Mouse (Mus musculus) midbrain, embryonic 13.5 days (tissue): ENCODE measurements around the gene Olfr328. TPM values are rescaled to one million over a fixed set of nuclear protein-coding genes. Genes with fewer than 3 reads are reported as not detected.

Source experiments
- ATAC-seq: fragments of 200-750 bp; cut with Nextera tagmentation; 2 replicates; pipeline ENCODE4 v1.8.0; 2017; ENCODE audit warnings: mild to moderate bottlenecking, moderate TSS enrichment, moderate library complexity
- H3K27ac ChIP-seq: fragments of 300-500 bp; sonication (generic); 2 replicates; pipeline ENCODE4 v1.5.1; 2015; ENCODE audit warnings: inconsistent platforms, mild to moderate bottlenecking, moderate library complexity
- H3K27me3 ChIP-seq: fragments of 300-500 bp; sonication (generic); 2 replicates; pipeline ENCODE4 v1.6.1; 2015; ENCODE audit warnings: mild to moderate bottlenecking, inconsistent platforms
- H3K36me3 ChIP-seq: fragments of 300-500 bp; sonication (generic); 2 replicates; pipeline ENCODE4 v1.6.1; 2015; ENCODE audit warnings: mild to moderate bottlenecking, inconsistent platforms
- H3K4me1 ChIP-seq: fragments of 300-500 bp; sonication (generic); replicated peaks from 2 replicates; pipeline ENCODE4 v1.6.1; 2015; ENCODE audit warnings: inconsistent platforms
- H3K4me2 ChIP-seq: fragments of 300-500 bp; sonication (generic); replicated peaks from 2 replicates; pipeline ENCODE4 v1.6.1; 2015; ENCODE audit warnings: moderate library complexity, mild to moderate bottlenecking, inconsistent platforms
- H3K4me3 ChIP-seq: fragments of 300-500 bp; sonication (generic); replicated peaks from 2 replicates; pipeline ENCODE4 v1.5.1; 2015; ENCODE audit warnings: mild to moderate bottlenecking, inconsistent platforms
- H3K9ac ChIP-seq: fragments of 300-500 bp; sonication (generic); replicated peaks from 2 replicates; pipeline ENCODE4 v1.6.1; 2015; ENCODE audit warnings: mild to moderate bottlenecking, inconsistent platforms
- H3K9me3 ChIP-seq: fragments of 300-500 bp; sonication (generic); 2 replicates; pipeline ENCODE4 v1.6.1; 2016; ENCODE audit warnings: mild to moderate bottlenecking, inconsistent platforms
- WGBS: fragments of 180-500 bp; shearing (Covaris S2); methylation state at CpG from one replicate; pipeline ENCODE4 v1.1.7; 2015; 5-methylcytosine and 5-hydroxymethylcytosine counted together
- polyA plus RNA-seq: library from polyadenylated mRNA; unstranded; fragments of >200 nt; fragmentation: Nextera tagmentation; extraction: Ambion mirVana; gene quantifications from 2 replicates; pipeline ENCODE4 v1.2.1, GENCODE M21; 2015

The Olfr328 gene
- 0.07 TPM in 1 of 2 replicates, not detected in the other for polyA plus RNA-seq

DNA sequence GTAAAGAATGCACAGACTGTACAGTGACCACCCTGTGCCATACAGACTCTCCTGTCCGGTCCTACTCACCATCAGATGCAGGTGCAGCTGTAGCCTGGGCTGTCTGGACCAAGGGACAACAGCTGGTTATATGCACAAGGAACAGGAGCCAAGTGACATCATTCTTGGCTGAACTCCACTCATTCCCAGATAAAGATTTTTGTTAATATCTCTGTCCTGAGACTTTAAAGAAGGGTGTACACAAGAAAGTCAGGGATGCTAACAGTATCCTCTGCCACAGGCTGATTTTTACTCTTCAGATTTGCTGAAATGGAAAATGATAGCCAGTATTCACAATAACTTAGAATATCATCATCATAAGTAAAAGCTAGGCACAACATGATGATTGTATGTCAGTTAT, at the start of gene Olfr328:
Olfr328 (minus strand) TSS at position 101 of the 400 bp plus-strand sequence.
- Histone ChIP-seq H3K27ac (no peak within 1 kb of the TSS), H3K36me3 (no peaks in the 10 kb centered on the region), H3K4me3 (no peak within 1 kb of the TSS), H3K27me3 (no peaks in the 10 kb centered on the region), H3K4me1 (no peaks in the 10 kb centered on the region), H3K9ac (no peak within 1 kb of the TSS), H3K4me2 (no peak within 1 kb of the TSS), H3K9me3 (no peaks in the 10 kb centered on the region)
- no peak for ATAC-seq
- WGBS: 81% methylated on average over 1 of the region's 1 CpGs

- Histone ChIP-seq H3K36me3 (no peaks in the 10 kb centered on the region), H3K27ac (no peak overlapping the region), H3K4me1 (no peaks in the 10 kb centered on the region), H3K9ac (no peak overlapping the region), H3K4me2 (no peak overlapping the region), H3K9me3 (no peaks in the 10 kb centered on the region), H3K27me3 (no peaks in the 10 kb centered on the region), H3K4me3 (no peak overlapping the region)
- 92% methylated on average over 3 of the region's 3 CpGs for WGBS
- no peak for ATAC-seq
These were observed 49.8 kb upstream of the Olfr328 start for GRCm38 (mm10) chr11:58605228-58605627.

DNA sequence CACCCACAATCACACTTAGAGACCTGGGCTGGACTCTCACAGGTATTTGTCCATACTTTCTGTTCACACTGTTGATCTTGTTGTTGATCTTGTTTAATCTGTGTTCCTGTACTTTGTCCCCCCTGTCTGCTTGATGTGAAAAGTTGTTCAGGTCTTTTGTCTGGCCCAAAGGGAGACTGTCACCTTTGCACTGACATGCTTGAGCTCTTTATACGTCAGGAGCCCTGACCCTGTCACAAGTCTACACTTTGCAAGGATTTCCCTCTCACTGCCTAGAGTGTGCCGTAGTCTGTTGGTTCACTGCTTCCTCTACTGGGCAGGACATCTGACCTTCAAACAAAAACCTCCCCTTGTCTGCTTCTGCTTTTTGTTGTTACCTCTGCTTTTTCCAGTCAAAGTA, 49.3 kb upstream of the Olfr328 start:
- no peak overlapping the region for H3K4me3 ChIP-seq

DNA sequence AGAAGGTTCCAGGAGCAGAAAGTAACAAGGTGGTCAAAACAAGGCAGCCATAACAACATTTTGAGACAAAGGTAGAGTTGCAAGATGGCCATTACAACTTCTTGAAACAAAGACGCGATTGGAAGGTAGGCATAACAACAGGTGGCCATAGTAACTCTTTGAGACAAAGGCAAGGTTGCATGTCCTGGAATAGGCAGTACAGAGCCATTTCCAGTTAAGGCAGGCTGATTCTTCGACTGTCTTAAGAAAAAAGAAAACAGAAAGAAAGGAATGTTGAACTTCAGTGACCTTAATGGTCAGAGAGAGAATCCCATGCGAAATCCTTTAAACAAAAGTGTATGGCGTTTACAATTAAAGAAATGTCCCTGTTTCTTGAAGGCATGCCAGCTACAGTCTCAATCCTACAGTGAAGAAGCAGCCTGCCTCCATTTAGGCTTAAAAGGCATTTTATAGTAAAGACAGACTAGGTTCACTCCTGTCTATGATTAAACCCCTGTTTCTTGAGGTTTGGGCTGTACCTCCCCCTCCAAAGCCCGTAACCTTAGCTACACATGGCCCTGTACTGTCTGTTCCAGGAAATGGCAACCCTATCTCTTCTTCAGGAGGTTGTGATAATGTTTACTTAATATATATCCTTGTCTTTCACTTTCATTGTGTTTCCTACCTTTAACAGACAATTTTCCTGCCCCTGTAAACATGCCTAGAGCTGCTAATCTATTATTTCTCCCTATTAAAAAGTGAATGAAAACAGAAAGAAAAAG, 47.5 kb upstream of the Olfr328 start:
- no peak overlapping the region for H3K4me2 ChIP-seq
- no peak for ATAC-seq
- 81% methylated on average over 6 of the region's 6 CpGs for WGBS
- H3K4me1 ChIP-seq: no peaks in the 10 kb centered on the region
- no peaks in the 10 kb centered on the region for H3K9me3 ChIP-seq
- no peaks in the 10 kb centered on the region for H3K27me3 ChIP-seq
- H3K36me3 ChIP-seq: no peaks in the 10 kb centered on the region
- no peak overlapping the region for H3K4me3 ChIP-seq
- H3K27ac ChIP-seq: no peak overlapping the region
- no peak overlapping the region for H3K9ac ChIP-seq

More for the DNA sequence above, 49.3 kb upstream of the Olfr328 start:
- no peak overlapping the region for H3K9ac ChIP-seq
- 71% methylated on average over 2 of the region's 2 CpGs for whole genome bisulfite sequencing
- H3K9me3 ChIP-seq: no peaks in the 10 kb centered on the region
- ATAC-seq: no peak
- H3K27ac ChIP-seq: no peak overlapping the region
- H3K27me3 ChIP-seq: no peaks in the 10 kb centered on the region
- no peaks in the 10 kb centered on the region for H3K4me1 ChIP-seq
- no peaks in the 10 kb centered on the region for H3K36me3 ChIP-seq
- no peak overlapping the region for H3K4me2 ChIP-seq

DNA sequence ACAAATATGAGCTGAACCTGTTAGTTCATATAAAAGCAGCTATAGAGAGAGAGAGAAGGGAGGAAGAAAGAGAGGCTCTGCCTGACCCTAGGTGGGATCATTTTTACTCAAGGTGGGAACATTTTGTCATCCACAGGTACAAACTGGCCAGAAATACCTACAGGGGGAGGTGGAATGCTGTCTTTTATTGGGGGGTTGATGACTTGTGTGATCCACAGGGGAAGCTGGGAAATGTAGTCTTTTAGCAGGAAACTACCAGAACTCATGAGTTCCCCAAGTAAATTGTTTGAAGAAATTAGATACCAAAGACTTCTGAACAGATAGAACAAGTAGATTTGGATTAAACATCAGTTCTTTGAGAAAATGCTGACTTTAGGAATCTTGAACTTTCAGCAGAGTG, 46.6 kb upstream of the Olfr328 start:
- no peak overlapping the region for H3K27ac ChIP-seq
- H3K9ac ChIP-seq: no peak overlapping the region
- no peaks in the 10 kb centered on the region for H3K9me3 ChIP-seq
- no peaks in the 10 kb centered on the region for H3K27me3 ChIP-seq
- no peak for ATAC-seq
- no peak overlapping the region for H3K4me3 ChIP-seq
- no peak overlapping the region for H3K4me2 ChIP-seq
- no peaks in the 10 kb centered on the region for H3K36me3 ChIP-seq
- H3K4me1 ChIP-seq: no peaks in the 10 kb centered on the region

DNA sequence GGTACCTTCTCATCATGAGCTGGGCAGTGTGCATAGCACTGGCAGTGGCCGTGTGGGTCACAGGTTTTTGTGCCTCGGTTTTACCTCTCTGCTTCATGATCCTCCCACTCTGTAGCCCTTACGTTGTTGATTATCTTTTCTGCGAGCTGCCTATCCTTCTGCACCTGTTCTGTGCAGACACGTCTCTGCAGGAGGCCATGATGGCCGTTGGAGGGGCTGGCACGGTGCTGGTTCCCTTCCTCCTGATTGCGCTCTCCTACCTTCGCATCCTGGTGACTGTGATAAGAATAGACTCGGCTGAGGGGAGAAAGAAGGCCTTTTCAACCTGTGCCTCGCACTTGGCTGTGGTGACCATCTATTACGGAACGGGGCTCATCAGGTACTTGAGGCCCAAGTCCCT, 42.4 kb upstream of the Olfr328 start:
- Histone ChIP-seq H3K27me3 (no peaks in the 10 kb centered on the region), H3K27ac (no peak overlapping the region), H3K36me3 (no peaks in the 10 kb centered on the region), H3K4me3 (no peak overlapping the region), H3K9ac (no peak overlapping the region), H3K4me2 (no peak overlapping the region), H3K9me3 (no peaks in the 10 kb centered on the region), H3K4me1 (no peaks in the 10 kb centered on the region)
- ATAC-seq: no peak
- 90% methylated on average over 13 of the region's 13 CpGs for WGBS

GRCm38 (mm10) chr11:58594814-58595213, 39.4 kb upstream of the Olfr328 start, which contains the start of gene Olfr324:
Gene Olfr324, plus strand, starts transcription at chr11:58595114.
- ATAC-seq: no peak
- Histone ChIP-seq H3K4me1 (no peaks in the 10 kb centered on the region), H3K36me3 (no peaks in the 10 kb centered on the region), H3K27ac (no peak within 1 kb of the TSS), H3K4me2 (no peak within 1 kb of the TSS), H3K9me3 (no peaks in the 10 kb centered on the region), H3K4me3 (no peak within 1 kb of the TSS), H3K27me3 (no peaks in the 10 kb centered on the region), H3K9ac (no peak within 1 kb of the TSS)
- WGBS: 88% methylated on average over 6 of the region's 6 CpGs

GRCm38 (mm10) chr11:58588620-58589250, 33.3 kb upstream of the Olfr328 start:
- WGBS: 61% methylated on average over 3 of the region's 3 CpGs
- no peak overlapping the region for H3K27ac ChIP-seq
- no peak for ATAC-seq
- H3K9me3 ChIP-seq: no peaks in the 10 kb centered on the region
- no peaks in the 10 kb centered on the region for H3K36me3 ChIP-seq
- no peak overlapping the region for H3K4me3 ChIP-seq
- H3K9ac ChIP-seq: no peak overlapping the region
- H3K4me1 ChIP-seq: no peaks in the 10 kb centered on the region
- H3K4me2 ChIP-seq: no peak overlapping the region
- H3K27me3 ChIP-seq: no peaks in the 10 kb centered on the region

GRCm38 (mm10) chr11:58587898-58588348, 32.5 kb upstream of the Olfr328 start:
- H3K27me3 ChIP-seq: no peaks in the 10 kb centered on the region
- ATAC-seq: no peak
- no peaks in the 10 kb centered on the region for H3K4me1 ChIP-seq
- no peak overlapping the region for H3K27ac ChIP-seq
- H3K4me2 ChIP-seq: no peak overlapping the region
- no peaks in the 10 kb centered on the region for H3K36me3 ChIP-seq
- H3K9me3 ChIP-seq: no peaks in the 10 kb centered on the region
- WGBS: 77% methylated on average over 7 of the region's 7 CpGs
- H3K4me3 ChIP-seq: no peak overlapping the region
- no peak overlapping the region for H3K9ac ChIP-seq

- Histone ChIP-seq H3K27ac (no peak overlapping the region), H3K9me3 (no peaks in the 10 kb centered on the region), H3K9ac (no peak overlapping the region), H3K36me3 (no peaks in the 10 kb centered on the region), H3K4me2 (no peak overlapping the region), H3K4me1 (no peaks in the 10 kb centered on the region), H3K4me3 (no peak overlapping the region), H3K27me3 (no peaks in the 10 kb centered on the region)
- 84% methylated on average over 8 of the region's 8 CpGs for WGBS
- ATAC-seq: no peak
These were observed 23.2 kb upstream of the Olfr328 start for GRCm38 (mm10) chr11:58578636-58579035.

DNA sequence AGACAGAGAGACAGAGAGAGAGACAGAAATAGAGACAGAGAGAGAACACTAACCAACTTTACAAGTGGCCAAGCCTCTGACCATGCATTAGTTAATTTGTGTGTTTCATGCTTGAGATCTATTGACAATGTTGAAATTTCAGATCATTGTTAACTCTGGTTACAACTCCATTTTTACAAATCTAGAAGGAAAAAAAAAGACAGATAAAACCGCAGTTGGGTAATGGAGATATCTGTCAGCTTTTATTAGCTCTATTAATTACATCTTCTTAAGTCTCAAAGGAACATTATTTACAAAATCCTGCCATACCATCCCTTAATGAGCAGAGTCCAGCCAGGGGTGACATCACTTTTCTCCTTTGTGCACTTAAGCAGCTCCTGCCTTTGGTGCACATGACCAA, 22.0 kb upstream of the Olfr328 start, which contains the start of gene Olfr325:
Olfr325 (plus strand) TSS at position 301 of the 400 bp plus-strand sequence.
- Histone ChIP-seq H3K27ac (no peak within 1 kb of the TSS), H3K9ac (no peak within 1 kb of the TSS), H3K9me3 (no peaks in the 10 kb centered on the region), H3K4me2 (no peak within 1 kb of the TSS), H3K36me3 (no peaks in the 10 kb centered on the region), H3K27me3 (no peaks in the 10 kb centered on the region), H3K4me3 (no peak within 1 kb of the TSS), H3K4me1 (no peaks in the 10 kb centered on the region)
- 89% methylated on average over 1 of the region's 1 CpGs for WGBS
- ATAC-seq: no peak

DNA sequence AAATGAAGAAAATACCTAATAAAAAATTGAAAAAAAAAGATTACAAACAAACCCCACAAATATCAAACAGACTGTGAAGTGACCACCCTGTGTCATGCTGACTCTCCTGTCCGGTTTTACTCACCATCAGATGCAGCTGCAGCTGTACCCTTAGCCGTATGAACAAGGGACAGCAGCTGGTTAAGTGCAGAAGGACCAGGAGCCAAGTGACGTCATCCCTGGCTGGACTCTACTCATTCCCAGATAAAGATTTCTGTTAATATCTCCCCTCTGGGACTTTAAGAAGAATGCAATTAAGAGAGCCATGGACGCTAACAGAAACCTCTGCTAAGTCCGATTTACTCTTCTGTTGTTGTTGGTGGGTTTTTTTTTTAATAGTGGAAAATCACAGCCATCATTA, 15.0 kb upstream of the Olfr328 start, which contains the start of gene Olfr224:
Olfr224 (minus strand) TSS at position 149 of the 400 bp plus-strand sequence.
- no peak within 1 kb of the TSS for H3K27ac ChIP-seq
- H3K4me3 ChIP-seq: no peak within 1 kb of the TSS
- H3K4me1 ChIP-seq: no peaks in the 10 kb centered on the region
- H3K27me3 ChIP-seq: no peaks in the 10 kb centered on the region
- H3K9me3 ChIP-seq: no peaks in the 10 kb centered on the region
- H3K36me3 ChIP-seq: no peaks in the 10 kb centered on the region
- 85% methylated on average over 5 of the region's 5 CpGs for WGBS
- ATAC-seq: no peak
- no peak within 1 kb of the TSS for H3K9ac ChIP-seq
- no peak within 1 kb of the TSS for H3K4me2 ChIP-seq
